Mouse (Mus musculus) lung, embryonic 16.5 days (tissue): ENCODE results near the gene Cpxm2. TPM values are rescaled to one million over a fixed set of nuclear protein-coding genes. Genes with fewer than 3 reads are reported as not detected.

Source experiments
- ATAC-seq: fragments of 200-750 bp; cut with Nextera tagmentation; 2 replicates; pipeline ENCODE4 v1.8.0; 2017; ENCODE audit warnings: low read depth, mild to moderate bottlenecking, moderate library complexity
- H3K27ac ChIP-seq: fragments of 300-500 bp; sonication (generic); 2 replicates; pipeline ENCODE4 v1.5.1; 2014; ENCODE audit warnings: mild to moderate bottlenecking, control low read depth, low read length
- H3K27me3 ChIP-seq: fragments of 300-500 bp; sonication (generic); 2 replicates; pipeline ENCODE4 v1.6.1; 2014; ENCODE audit warnings: low read depth, low read length, mixed read lengths; ENCODE audit not compliant: control insufficient read depth, insufficient read depth
- H3K36me3 ChIP-seq: fragments of 300-500 bp; sonication (generic); 2 replicates; pipeline ENCODE4 v1.6.1; 2014; ENCODE audit warnings: low read length; ENCODE audit not compliant: control insufficient read depth, insufficient read depth
- H3K4me1 ChIP-seq: fragments of 300-500 bp; sonication (generic); replicated peaks from 2 replicates; pipeline ENCODE4 v1.6.1; 2014; ENCODE audit warnings: low read length, mixed read lengths; ENCODE audit not compliant: control insufficient read depth, insufficient read depth
- H3K4me2 ChIP-seq: fragments of 300-500 bp; sonication (generic); 2 replicates; pipeline ENCODE4 v1.6.1; 2014; ENCODE audit warnings: low read depth, low read length, control low read depth
- H3K4me3 ChIP-seq: fragments of 300-500 bp; sonication (generic); 2 replicates; pipeline ENCODE4 v1.5.1; 2014; ENCODE audit warnings: mild to moderate bottlenecking, low read length, control low read depth
- H3K9ac ChIP-seq: fragments of 300-500 bp; sonication (generic); 2 replicates; pipeline ENCODE4 v1.6.1; 2014; ENCODE audit warnings: low read length, control low read depth
- H3K9me3 ChIP-seq: fragments of 300-500 bp; sonication (generic); 2 replicates; pipeline ENCODE4 v1.6.1; 2016; ENCODE audit warnings: low read length; ENCODE audit not compliant: control insufficient read depth
- WGBS: fragments of 180-500 bp; shearing (Covaris S2); extraction: QIAGEN DNeasy Blood & Tissue Kit; methylation state at CpG from one replicate; pipeline ENCODE4 v1.1.7; 2014; 5-methylcytosine and 5-hydroxymethylcytosine counted together
- polyA plus RNA-seq: library from polyadenylated mRNA; unstranded; fragments of >200 nt; fragmentation: Nextera tagmentation; extraction: Ambion mirVana; gene quantifications from 2 replicates; pipeline ENCODE4 v1.2.1, GENCODE M21; 2015

The Cpxm2 gene
- polyA plus RNA-seq, 1 experiment from 2014 or later = 1.7 TPM

DNA sequence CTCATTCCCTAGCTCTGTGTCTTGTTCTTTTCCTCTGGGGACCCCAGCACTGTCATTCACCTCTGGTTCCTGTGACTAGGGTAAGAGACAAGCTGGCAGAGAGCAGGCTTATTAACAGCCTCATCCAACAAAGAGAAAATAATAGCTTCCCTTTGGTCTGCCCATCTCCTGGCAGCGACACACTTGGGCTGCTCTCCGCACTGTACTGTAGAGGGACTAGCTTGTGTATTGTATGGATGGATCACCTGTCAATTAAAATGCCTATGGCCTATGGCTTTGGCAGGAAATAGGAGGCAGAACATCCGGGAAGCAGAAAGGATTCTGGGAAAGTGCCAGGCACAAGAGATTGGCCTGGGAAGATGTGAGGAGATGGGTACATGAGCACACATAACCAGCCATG lies 7.7 kb upstream of the Cpxm2 start:
- ATAC-seq = no peak
- Histone ChIP-seq H3K9me3 (no peaks in the 10 kb centered on the region), H3K4me2 (no peak overlapping the region), H3K27ac (no peak overlapping the region), H3K4me3 (no peak overlapping the region), H3K36me3 (no peaks in the 10 kb centered on the region), H3K9ac (no peak overlapping the region), H3K4me1 (no peaks in the 10 kb centered on the region), H3K27me3 (no peaks in the 10 kb centered on the region)
- 82% methylated on average over 3 of the region's 3 CpGs for WGBS

DNA sequence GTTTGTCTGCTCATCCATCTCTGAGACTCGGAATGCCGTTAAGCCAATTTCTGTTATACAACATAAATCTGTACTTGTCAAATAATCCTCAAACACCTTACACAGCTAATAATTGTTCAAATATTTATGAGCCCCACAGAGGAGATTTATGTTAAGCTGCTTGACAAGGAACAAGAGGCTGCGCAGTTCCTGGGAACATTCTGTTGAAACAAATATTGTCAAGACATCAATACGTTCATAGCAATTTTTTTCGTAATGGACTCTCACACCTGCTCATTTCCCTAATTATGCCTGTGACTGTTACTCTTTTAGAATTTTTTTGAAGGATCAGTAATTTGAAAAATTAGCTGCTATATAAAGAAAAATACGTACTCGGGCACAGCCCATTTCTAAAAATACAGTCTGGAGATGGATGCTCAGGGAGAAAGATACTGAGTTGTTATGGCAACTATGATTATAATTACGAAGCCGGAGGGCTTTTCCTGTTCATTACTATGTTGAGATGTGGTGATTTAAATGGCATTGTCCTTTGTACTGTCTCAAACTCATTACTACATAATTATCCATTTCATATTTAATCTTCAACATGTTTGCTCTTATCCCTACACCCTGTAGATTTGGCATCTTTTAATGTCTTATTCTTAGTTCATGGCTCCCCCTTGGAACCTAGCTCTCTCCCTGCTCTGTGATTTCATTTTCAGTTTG lies 3.9 kb upstream of the Cpxm2 start:
- Histone ChIP-seq H3K4me1 (peaks cover 3% of the 10 kb centered on the region), H3K27me3 (peaks cover 26% of the 10 kb centered on the region), H3K9ac (no peak overlapping the region), H3K4me3 (no peak overlapping the region), H3K27ac (no peak overlapping the region), H3K36me3 (no peaks in the 10 kb centered on the region), H3K4me2 (no peak overlapping the region), H3K9me3 (no peaks in the 10 kb centered on the region)
- 49% methylated on average over 9 of the region's 9 CpGs for WGBS
- no peak for ATAC-seq

DNA sequence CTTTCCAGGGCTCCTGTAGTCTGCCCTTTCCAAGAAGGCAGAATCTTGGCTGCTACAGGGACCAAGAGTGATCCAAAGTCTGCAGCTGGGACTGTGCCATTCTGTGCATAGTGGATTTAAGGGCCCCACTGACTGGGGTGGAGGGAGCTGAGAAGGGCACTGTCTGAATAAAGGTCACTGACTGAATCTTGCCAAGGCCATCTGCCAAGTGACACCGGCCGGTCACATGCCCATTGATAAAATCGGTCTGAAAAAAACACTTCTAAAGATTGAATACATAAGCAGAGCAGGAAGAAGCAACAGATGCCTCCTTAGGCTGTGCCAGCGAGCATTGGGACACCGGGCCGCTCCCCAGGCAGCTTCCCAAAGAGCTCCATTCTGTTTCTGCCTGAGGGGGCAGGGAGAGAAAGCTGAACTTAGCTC lies 803 bp downstream of the Cpxm2 start:
- H3K4me3 ChIP-seq = no peak overlapping the region; the same call in 1 of the 2 replicates
- 44% methylated on average over 6 of the region's 6 CpGs for WGBS
- no peak overlapping the region for H3K4me2 ChIP-seq

DNA sequence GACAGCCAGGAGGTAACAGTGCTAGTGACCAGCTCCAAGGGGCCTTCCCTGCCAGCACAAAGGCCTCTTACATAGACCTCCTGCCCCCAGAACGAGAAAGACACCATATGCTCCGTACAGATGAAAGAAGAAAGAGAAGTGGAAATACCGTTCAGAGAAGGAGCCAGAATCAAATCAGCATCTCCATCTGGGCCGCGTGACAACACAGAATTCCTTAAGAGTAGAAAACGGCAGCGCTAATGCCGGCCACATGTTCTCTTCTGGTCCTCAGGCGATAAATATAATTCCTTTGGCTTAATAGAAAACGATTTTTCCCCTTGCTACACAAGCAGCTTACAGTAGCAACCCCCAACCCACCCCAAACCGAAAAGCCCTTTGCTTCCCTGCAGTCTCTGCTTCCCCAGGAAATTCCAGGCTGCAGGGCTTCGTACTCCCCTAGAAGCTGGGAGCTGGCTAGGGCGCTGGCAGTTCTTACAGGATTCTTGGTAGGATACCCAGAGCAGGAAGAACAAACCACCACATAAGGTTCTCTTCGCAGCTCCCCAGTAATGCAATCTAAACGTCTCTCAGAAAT lies 9.2 kb downstream of the Cpxm2 start:
- Histone ChIP-seq H3K27ac (no peak overlapping the region), H3K9me3 (no peaks in the 10 kb centered on the region), H3K36me3 (no peaks in the 10 kb centered on the region), H3K4me1 (no peaks in the 10 kb centered on the region), H3K9ac (no peak overlapping the region), H3K27me3 (no peaks in the 10 kb centered on the region), H3K4me3 (no peak overlapping the region), H3K4me2 (no peak overlapping the region)
- WGBS = 76% methylated on average over 15 of the region's 15 CpGs
- ATAC-seq = no peak

More for the DNA sequence above, 803 bp downstream of the Cpxm2 start:
- ATAC-seq = no peak
- H3K9me3 ChIP-seq = no peaks in the 10 kb centered on the region
- no peak overlapping the region for H3K9ac ChIP-seq
- H3K27ac ChIP-seq = no peak overlapping the region
- no peaks in the 10 kb centered on the region for H3K36me3 ChIP-seq
- peaks cover 27% of the 10 kb centered on the region for H3K27me3 ChIP-seq
- H3K4me1 ChIP-seq = peaks cover 3% of the 10 kb centered on the region

DNA sequence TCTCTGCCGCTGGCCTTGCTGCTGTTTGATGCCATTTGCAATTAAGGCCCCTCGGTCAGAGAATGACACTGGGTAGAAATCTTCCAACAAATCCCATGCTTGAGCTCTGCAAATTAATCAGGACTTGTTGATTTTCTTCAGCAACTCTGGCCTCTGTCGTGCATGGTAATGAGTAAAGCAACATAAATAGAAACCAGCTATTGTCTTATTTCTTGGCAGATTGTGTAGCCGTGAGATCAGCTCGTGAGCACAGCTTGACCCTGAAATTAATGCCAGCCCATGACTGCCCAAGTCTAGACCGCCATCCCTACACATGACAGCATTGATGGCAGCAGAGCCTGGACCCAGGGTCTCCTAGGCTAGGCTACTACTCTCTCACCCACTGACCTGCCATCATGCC lies 25.9 kb downstream of the Cpxm2 start:
- WGBS = 77% methylated on average over 6 of the region's 6 CpGs
- no peak overlapping the region for H3K27ac ChIP-seq
- H3K4me1 ChIP-seq = no peaks in the 10 kb centered on the region

DNA sequence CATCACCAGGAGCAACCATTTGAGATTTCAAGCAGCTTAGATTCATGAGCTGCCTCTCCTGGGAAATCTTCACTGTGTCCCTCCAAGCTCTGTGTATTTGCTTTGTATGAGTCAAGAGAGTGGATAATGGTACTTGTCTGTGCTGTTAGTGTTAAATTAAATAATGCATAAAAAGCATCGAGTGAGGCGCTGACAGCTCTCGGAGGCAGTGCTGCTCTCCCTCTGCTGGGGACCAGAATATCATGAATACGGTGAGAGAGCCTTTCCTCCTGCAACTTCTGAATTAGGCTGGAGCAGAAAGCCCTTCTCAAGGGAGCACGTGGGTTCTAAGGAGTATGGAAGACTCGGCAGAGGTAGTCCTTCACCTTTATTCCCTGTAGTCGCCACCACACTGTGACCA lies 29.6 kb downstream of the Cpxm2 start:
- H3K4me2 ChIP-seq = no peak overlapping the region
- 50% methylated on average over 7 of the region's 7 CpGs for WGBS
- no peak overlapping the region for H3K9ac ChIP-seq
- H3K27ac ChIP-seq = no peak overlapping the region
- H3K4me3 ChIP-seq = no peak overlapping the region
- no peaks in the 10 kb centered on the region for H3K27me3 ChIP-seq
- no peaks in the 10 kb centered on the region for H3K36me3 ChIP-seq
- no peaks in the 10 kb centered on the region for H3K9me3 ChIP-seq
- no peaks in the 10 kb centered on the region for H3K4me1 ChIP-seq
- no peak for ATAC-seq

More for the DNA sequence above, 25.9 kb downstream of the Cpxm2 start:
- Histone ChIP-seq H3K36me3 (no peaks in the 10 kb centered on the region), H3K27me3 (no peaks in the 10 kb centered on the region), H3K4me3 (no peak overlapping the region), H3K4me2 (no peak overlapping the region), H3K9me3 (no peaks in the 10 kb centered on the region; the same call in 1 of the 2 replicates), H3K9ac (no peak overlapping the region)
- no peak for ATAC-seq

DNA sequence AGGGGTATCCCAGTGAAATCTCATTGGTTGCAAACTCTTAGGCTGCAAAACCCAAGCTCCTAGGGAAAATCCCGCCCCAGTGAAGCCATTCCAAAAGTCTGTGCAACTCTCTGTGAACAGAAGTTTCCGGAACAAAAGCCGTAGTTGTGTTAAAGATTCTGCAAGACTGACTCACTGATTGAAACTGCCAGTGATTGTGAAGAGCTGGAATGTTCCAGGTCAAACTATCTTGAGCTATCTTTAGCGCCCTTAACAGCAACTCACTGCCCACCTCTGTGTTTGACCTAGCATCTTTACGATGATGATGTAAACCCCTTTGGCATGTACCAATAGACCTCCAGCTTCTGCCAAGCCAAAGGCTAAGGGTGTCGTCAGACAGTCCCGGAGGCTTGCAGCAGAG lies 31.3 kb downstream of the Cpxm2 start:
- no peaks in the 10 kb centered on the region for H3K27me3 ChIP-seq
- H3K9ac ChIP-seq = no peak overlapping the region
- 50% methylated on average over 7 of the region's 7 CpGs for WGBS
- no peak for ATAC-seq
- no peaks in the 10 kb centered on the region for H3K36me3 ChIP-seq
- no peak overlapping the region for H3K4me3 ChIP-seq
- H3K4me1 ChIP-seq = no peaks in the 10 kb centered on the region
- H3K4me2 ChIP-seq = no peak overlapping the region
- no peaks in the 10 kb centered on the region for H3K9me3 ChIP-seq
- no peak overlapping the region for H3K27ac ChIP-seq

DNA sequence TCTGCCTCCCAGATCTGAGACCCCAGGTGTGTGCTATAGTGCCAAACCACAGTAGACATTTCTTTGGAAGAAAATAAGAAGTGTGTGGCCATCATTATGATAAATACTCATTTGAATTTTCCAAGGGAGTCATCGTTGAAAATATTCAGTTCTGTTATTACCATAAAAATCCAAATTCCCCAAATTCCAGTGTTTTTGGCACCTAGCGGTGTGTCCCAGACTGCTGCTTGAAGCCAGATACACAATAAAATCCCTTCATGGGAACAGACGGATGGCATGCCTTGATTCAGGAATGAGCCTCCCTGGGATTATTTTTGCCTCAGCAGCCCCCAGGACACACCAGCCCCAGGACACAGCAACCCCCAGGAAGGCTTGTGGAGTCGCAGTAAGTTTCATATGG lies 34.7 kb downstream of the Cpxm2 start:
- no peak overlapping the region for H3K4me2 ChIP-seq
- no peak overlapping the region for H3K27ac ChIP-seq
- ATAC-seq = no peak
- no peaks in the 10 kb centered on the region for H3K4me1 ChIP-seq
- no peaks in the 10 kb centered on the region for H3K36me3 ChIP-seq
- no peak overlapping the region for H3K4me3 ChIP-seq
- 72% methylated on average over 4 of the region's 4 CpGs for WGBS
- H3K27me3 ChIP-seq = no peaks in the 10 kb centered on the region
- H3K9ac ChIP-seq = no peak overlapping the region
- no peaks in the 10 kb centered on the region for H3K9me3 ChIP-seq

DNA sequence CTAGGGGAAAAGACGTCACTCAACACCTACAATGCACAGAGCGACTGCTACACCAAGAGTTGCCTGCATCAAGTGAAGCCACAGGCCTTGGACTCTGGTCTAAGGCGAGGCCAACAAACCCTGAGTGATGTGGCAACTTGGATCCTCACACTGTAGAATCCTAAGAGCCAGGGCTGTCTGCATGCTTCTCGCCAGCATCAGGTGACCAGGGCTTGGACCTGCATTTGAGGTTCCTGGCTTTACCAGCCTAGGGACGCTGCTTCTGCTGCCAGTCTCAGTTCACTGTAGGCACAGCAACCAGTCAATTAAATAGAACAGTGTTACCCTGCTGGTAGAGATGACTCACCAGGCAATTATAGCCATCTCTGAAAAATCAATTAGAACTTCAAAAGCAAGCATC lies 42.8 kb downstream of the Cpxm2 start:
- H3K36me3 ChIP-seq = no peaks in the 10 kb centered on the region
- 76% methylated on average over 5 of the region's 5 CpGs for WGBS
- no peak overlapping the region for H3K4me2 ChIP-seq
- H3K9ac ChIP-seq = no peak overlapping the region
- H3K4me1 ChIP-seq = no peaks in the 10 kb centered on the region
- no peaks in the 10 kb centered on the region for H3K27me3 ChIP-seq
- no peaks in the 10 kb centered on the region for H3K9me3 ChIP-seq
- H3K27ac ChIP-seq = no peak overlapping the region
- H3K4me3 ChIP-seq = no peak overlapping the region
- ATAC-seq = no peak
